Comparison of ENCODE assay signal across 8 mouse cellular contexts in genomic region chr8:3705711-3706110, GRCm38 (mm10). TPM values are rescaled to one million over a fixed set of nuclear protein-coding genes. Genes with fewer than 3 reads are reported as not detected.
DNase-seq lines count a peak whose midpoint lies in the region; ATAC-seq and TF ChIP-seq lines count a peak whose summit lies in the region.

No protein-coding gene starts in this region.

- TF ChIP-seq POLR2A in small intestine, adult 2 months (IDR thresholded peaks at IDR 0.05; ENCODE audit: low read depth, low read length), result no peak

- H3K4me2 ChIP-seq in hindbrain, embryonic 12.5 days (replicated peaks), result no peak overlapping the region
- no peak overlapping the region for H3K4me2 ChIP-seq in midbrain, embryonic 15.5 days
- no peak overlapping the region for H3K4me2 ChIP-seq in forebrain, embryonic 14.5 days (ENCODE audit: low read length)

- H3K4me3 ChIP-seq in hindbrain, embryonic 10.5 days, result no peak overlapping the region
- H3K4me3 ChIP-seq in hindbrain, embryonic 12.5 days, result no peak overlapping the region
- no peak overlapping the region for H3K4me3 ChIP-seq in small intestine, adult 2 months (ENCODE audit: low read depth, low read length)
- H3K4me3 ChIP-seq in midbrain, embryonic 15.5 days, result no peak overlapping the region
- no peak overlapping the region for H3K4me3 ChIP-seq in forebrain, embryonic 14.5 days (ENCODE audit: low read depth, low read length)

- no peaks in the 10 kb centered on the region for H3K9me3 ChIP-seq in hindbrain, embryonic 10.5 days
- no peaks in the 10 kb centered on the region; the same call in 1 of the 2 replicates for H3K9me3 ChIP-seq in hindbrain, embryonic 12.5 days (replicated peaks)
- H3K9me3 ChIP-seq in midbrain, embryonic 15.5 days, result no peaks in the 10 kb centered on the region
- H3K9me3 ChIP-seq in forebrain, embryonic 14.5 days (replicated peaks; ENCODE audit: control insufficient read depth, low read length), result no peaks in the 10 kb centered on the region

- H3K9ac ChIP-seq in hindbrain, embryonic 12.5 days, result no peak overlapping the region
- H3K9ac ChIP-seq in midbrain, embryonic 15.5 days, result no peak overlapping the region
- H3K9ac ChIP-seq in forebrain, embryonic 14.5 days (ENCODE audit: low read length), result no peak overlapping the region

- DNase-seq in hindbrain, embryonic 10.5 days (ENCODE audit: low spot score), result peak; percentile 10
- peak; percentile 22 for DNase-seq in right cerebral cortex, postnatal 14 days
- DNase-seq in right cerebral cortex, postnatal 10 days (ENCODE audit: low spot score in 2 of 2), result no peak
- peak; percentile 29 for DNase-seq in c-Kit-positive CD71-negative TER-119-negative erythroid progenitor cells, embryonic 14.5 days (ENCODE audit: low read depth)
- no peak for DNase-seq in forebrain, embryonic 14.5 days (ENCODE audit: low spot score)

- TF ChIP-seq CTCF in small intestine, adult 2 months (IDR thresholded peaks at IDR 0.05; ENCODE audit: extremely low read depth, insufficient read length, insufficient replicate concordance, low read depth, low read length), result peak; percentile 17; the same call in 1 of the 2 replicates

- WGBS in hindbrain, embryonic 10.5 days, result 52% methylated on average over 4 of the region's 4 CpGs
- WGBS in hindbrain, embryonic 12.5 days, result 27% methylated on average over 1 of the region's 4 CpGs
- WGBS in small intestine, adult 2 months, result 55% methylated on average over 4 of the region's 4 CpGs
- 56% methylated on average over 4 of the region's 4 CpGs for WGBS in midbrain, embryonic 15.5 days
- WGBS in forebrain, embryonic 14.5 days, result 65% methylated on average over 4 of the region's 4 CpGs

- H3K27ac ChIP-seq in hindbrain, embryonic 10.5 days, result no peak overlapping the region
- H3K27ac ChIP-seq in hindbrain, embryonic 12.5 days, result no peak overlapping the region
- H3K27ac ChIP-seq in small intestine, adult 2 months (ENCODE audit: insufficient read depth, low read depth, low read length), result no peak overlapping the region
- no peak overlapping the region for H3K27ac ChIP-seq in midbrain, embryonic 15.5 days
- H3K27ac ChIP-seq in forebrain, embryonic 14.5 days (ENCODE audit: low read depth, low read length), result no peak overlapping the region

- H3K27me3 ChIP-seq in hindbrain, embryonic 10.5 days (ENCODE audit: insufficient read depth, poor library complexity, severe bottlenecking), result no peaks in the 10 kb centered on the region
- H3K27me3 ChIP-seq in hindbrain, embryonic 12.5 days, result no peaks in the 10 kb centered on the region
- H3K27me3 ChIP-seq in small intestine, adult 2 months (ENCODE audit: control insufficient read depth, insufficient read depth, low read length), result no peaks in the 10 kb centered on the region; the same call in 1 of the 2 replicates
- H3K27me3 ChIP-seq in midbrain, embryonic 15.5 days (replicated peaks), result no peaks in the 10 kb centered on the region
- H3K27me3 ChIP-seq in forebrain, embryonic 14.5 days (replicated peaks; ENCODE audit: control insufficient read depth, insufficient read depth, low read length), result no peaks in the 10 kb centered on the region

- H3K36me3 ChIP-seq in hindbrain, embryonic 10.5 days, result no peaks in the 10 kb centered on the region
- H3K36me3 ChIP-seq in hindbrain, embryonic 12.5 days, result no peaks in the 10 kb centered on the region
- H3K36me3 ChIP-seq in small intestine, adult 2 months (ENCODE audit: control insufficient read depth, insufficient read depth, low read length), result no peaks in the 10 kb centered on the region
- H3K36me3 ChIP-seq in midbrain, embryonic 15.5 days (replicated peaks), result no peaks in the 10 kb centered on the region
- H3K36me3 ChIP-seq in forebrain, embryonic 14.5 days (ENCODE audit: control insufficient read depth, insufficient read depth, low read length), result no peaks in the 10 kb centered on the region

- no peak for ATAC-seq in hindbrain, embryonic 12.5 days (ENCODE audit: low FRiP score)
- no peak for ATAC-seq in midbrain, embryonic 15.5 days (replicated peaks)
- no peak for ATAC-seq in forebrain, embryonic 14.5 days

- H3K4me1 ChIP-seq in hindbrain, embryonic 10.5 days (replicated peaks), result no peaks in the 10 kb centered on the region
- H3K4me1 ChIP-seq in hindbrain, embryonic 12.5 days, result no peaks in the 10 kb centered on the region
- no peaks in the 10 kb centered on the region for H3K4me1 ChIP-seq in small intestine, adult 2 months (ENCODE audit: control insufficient read depth, insufficient read depth, insufficient read length, low read length)
- H3K4me1 ChIP-seq in midbrain, embryonic 15.5 days, result no peaks in the 10 kb centered on the region
- no peaks in the 10 kb centered on the region for H3K4me1 ChIP-seq in forebrain, embryonic 14.5 days (ENCODE audit: control insufficient read depth, insufficient read depth, low read length)

RNA-seq across cellular contexts. Expression of gene Fcer2a, which starts 11.7 kb away (rescaled TPM):
- 0.22 and 0.31 TPM in 2 replicates for polyA plus RNA-seq in hindbrain, embryonic 10.5 days (2016; fragmentation: Nextera tagmentation; extraction: Ambion mirVana)
- polyA plus RNA-seq in hindbrain, embryonic 12.5 days (2016; fragmentation: Nextera tagmentation; extraction: Ambion mirVana), result 0.37 and 0.60 TPM in 2 replicates
- polyA plus RNA-seq in small intestine, adult 2 months (2012; rRNA removed), result 1.0 and 4.4 TPM in 2 replicates
- 0.41 and 0.57 TPM in 2 replicates for polyA plus RNA-seq in midbrain, embryonic 15.5 days (2015; fragmentation: Nextera tagmentation; extraction: Ambion mirVana)
- polyA plus RNA-seq in forebrain, embryonic 14.5 days (2014; fragmentation: Nextera tagmentation; extraction: Ambion mirVana), result 0.08 and 0.15 TPM in 2 replicates

RNA-seq across cellular contexts. Expression of gene Clec4g, which starts 14.7 kb away (rescaled TPM):
- polyA plus RNA-seq in hindbrain, embryonic 10.5 days (2016; fragmentation: Nextera tagmentation; extraction: Ambion mirVana), result not detected in 2 replicates
- polyA plus RNA-seq in hindbrain, embryonic 12.5 days (2016; fragmentation: Nextera tagmentation; extraction: Ambion mirVana), result 0.17 TPM in 1 of 2 replicates, not detected in the other
- polyA plus RNA-seq in small intestine, adult 2 months (2012; rRNA removed), result 0.11 TPM in 1 of 2 replicates, not detected in the other
- polyA plus RNA-seq in midbrain, embryonic 15.5 days (2015; fragmentation: Nextera tagmentation; extraction: Ambion mirVana), result not detected in 2 replicates
- polyA plus RNA-seq in forebrain, embryonic 14.5 days (2014; fragmentation: Nextera tagmentation; extraction: Ambion mirVana), result not detected in 2 replicates

RNA-seq across cellular contexts. Expression of gene Trappc5, which starts 29.6 kb away (rescaled TPM):
- 44.7 and 45.3 TPM in 2 replicates for polyA plus RNA-seq in hindbrain, embryonic 10.5 days (2016; fragmentation: Nextera tagmentation; extraction: Ambion mirVana)
- polyA plus RNA-seq in hindbrain, embryonic 12.5 days (2016; fragmentation: Nextera tagmentation; extraction: Ambion mirVana), result 43.3 and 46.3 TPM in 2 replicates
- 17.9 and 32.1 TPM in 2 replicates for polyA plus RNA-seq in small intestine, adult 2 months (2012; rRNA removed)
- 66.6 and 68.4 TPM in 2 replicates for polyA plus RNA-seq in midbrain, embryonic 15.5 days (2015; fragmentation: Nextera tagmentation; extraction: Ambion mirVana)
- polyA plus RNA-seq in forebrain, embryonic 14.5 days (2014; fragmentation: Nextera tagmentation; extraction: Ambion mirVana), result 51.8 and 52.1 TPM in 2 replicates

RNA-seq across cellular contexts. Expression of gene Fcor, which starts 33.5 kb away (rescaled TPM):
- 9.5 and 9.6 TPM in 2 replicates for polyA plus RNA-seq in hindbrain, embryonic 10.5 days (2016; fragmentation: Nextera tagmentation; extraction: Ambion mirVana)
- polyA plus RNA-seq in hindbrain, embryonic 12.5 days (2016; fragmentation: Nextera tagmentation; extraction: Ambion mirVana), result 5.3 and 8.4 TPM in 2 replicates
- 1.6 TPM in 1 of 2 replicates, not detected in the other for polyA plus RNA-seq in small intestine, adult 2 months (2012; rRNA removed)
- 18.3 and 19.0 TPM in 2 replicates for polyA plus RNA-seq in midbrain, embryonic 15.5 days (2015; fragmentation: Nextera tagmentation; extraction: Ambion mirVana)
- 13.1 and 13.2 TPM in 2 replicates for polyA plus RNA-seq in forebrain, embryonic 14.5 days (2014; fragmentation: Nextera tagmentation; extraction: Ambion mirVana)

RNA-seq across cellular contexts. Expression of gene Mcemp1, which starts 40.2 kb away (rescaled TPM):
- 0.14 and 0.17 TPM in 2 replicates for polyA plus RNA-seq in hindbrain, embryonic 10.5 days (2016; fragmentation: Nextera tagmentation; extraction: Ambion mirVana)
- polyA plus RNA-seq in hindbrain, embryonic 12.5 days (2016; fragmentation: Nextera tagmentation; extraction: Ambion mirVana), result 0.18 and 0.21 TPM in 2 replicates
- 0.14 TPM in 1 of 2 replicates, not detected in the other for polyA plus RNA-seq in small intestine, adult 2 months (2012; rRNA removed)
- 0.15 and 0.26 TPM in 2 replicates for polyA plus RNA-seq in midbrain, embryonic 15.5 days (2015; fragmentation: Nextera tagmentation; extraction: Ambion mirVana)
- polyA plus RNA-seq in forebrain, embryonic 14.5 days (2014; fragmentation: Nextera tagmentation; extraction: Ambion mirVana), result 0.23 TPM in 1 of 2 replicates, not detected in the other

Comparison
In these comparisons a context has a peak if more than half of its experiments do, and no peak if none do; other contexts are left out.
1. DNase-seq: peak in hindbrain, embryonic 10.5 days (single experiment), right cerebral cortex, postnatal 14 days (single experiment) and c-Kit-positive CD71-negative TER-119-negative erythroid progenitor cells, embryonic 14.5 days (single experiment); none in right cerebral cortex, postnatal 10 days (0 of 2) and forebrain, embryonic 14.5 days (single experiment).